Mouse (Mus musculus) heart, embryonic 16.5 days (tissue): ENCODE measurements around the gene 4930412O13Rik. TPM values are rescaled to one million over a fixed set of nuclear protein-coding genes. Genes with fewer than 3 reads are reported as not detected.

Experiments
- ATAC-seq: fragments of 200-750 bp; cut with Nextera tagmentation; replicated peaks from 2 replicates; pipeline ENCODE4 v1.8.0; 2017; ENCODE audit warnings: moderate number of reproducible peaks; ENCODE audit not compliant: insufficient read depth, low FRiP score; ENCODE audit errors: extremely low read depth
- H3K27ac ChIP-seq: fragments of 300-500 bp; sonication (generic); 2 replicates; pipeline ENCODE4 v1.5.1; 2014; ENCODE audit warnings: mild to moderate bottlenecking, low read length, control low read depth, moderate library complexity
- H3K27me3 ChIP-seq: fragments of 300-500 bp; sonication (generic); 2 replicates; pipeline ENCODE4 v1.6.1; 2014; ENCODE audit warnings: low read length, mixed read lengths; ENCODE audit not compliant: control insufficient read depth, insufficient read depth
- H3K36me3 ChIP-seq: fragments of 300-500 bp; sonication (generic); 2 replicates; pipeline ENCODE4 v1.6.1; 2014; ENCODE audit not compliant: control insufficient read depth, insufficient read depth
- H3K4me1 ChIP-seq: fragments of 300-500 bp; sonication (generic); 2 replicates; pipeline ENCODE4 v1.6.1; 2014; ENCODE audit warnings: low read length, mixed read lengths; ENCODE audit not compliant: control insufficient read depth, insufficient read depth
- H3K4me2 ChIP-seq: fragments of 300-500 bp; sonication (generic); 2 replicates; pipeline ENCODE4 v1.6.1; 2014; ENCODE audit warnings: low read depth, mild to moderate bottlenecking, control low read depth, low read length
- H3K4me3 ChIP-seq: fragments of 300-500 bp; sonication (generic); 2 replicates; pipeline ENCODE4 v1.5.1; 2014; ENCODE audit warnings: mild to moderate bottlenecking, control low read depth, low read length
- H3K9ac ChIP-seq: fragments of 300-500 bp; sonication (generic); 2 replicates; pipeline ENCODE4 v1.6.1; 2014; ENCODE audit warnings: low read length, control low read depth
- H3K9me3 ChIP-seq: fragments of 300-500 bp; sonication (generic); replicated peaks from 2 replicates; pipeline ENCODE4 v1.6.1; 2016; ENCODE audit warnings: low read length; ENCODE audit not compliant: control insufficient read depth
- WGBS: fragments of 180-500 bp; shearing (Covaris S2); extraction: QIAGEN DNeasy Blood & Tissue Kit; methylation state at CpG from one replicate; pipeline ENCODE4 v1.1.7; 2014; 5-methylcytosine and 5-hydroxymethylcytosine counted together
- polyA plus RNA-seq: library from polyadenylated mRNA; unstranded; fragments of >200 nt; fragmentation: Nextera tagmentation; extraction: Ambion mirVana; gene quantifications from 2 replicates; pipeline ENCODE4 v1.2.1, GENCODE M21; 2015

The 4930412O13Rik gene
- polyA plus RNA-seq, 1 experiment from 2014 or later = not detected

DNA sequence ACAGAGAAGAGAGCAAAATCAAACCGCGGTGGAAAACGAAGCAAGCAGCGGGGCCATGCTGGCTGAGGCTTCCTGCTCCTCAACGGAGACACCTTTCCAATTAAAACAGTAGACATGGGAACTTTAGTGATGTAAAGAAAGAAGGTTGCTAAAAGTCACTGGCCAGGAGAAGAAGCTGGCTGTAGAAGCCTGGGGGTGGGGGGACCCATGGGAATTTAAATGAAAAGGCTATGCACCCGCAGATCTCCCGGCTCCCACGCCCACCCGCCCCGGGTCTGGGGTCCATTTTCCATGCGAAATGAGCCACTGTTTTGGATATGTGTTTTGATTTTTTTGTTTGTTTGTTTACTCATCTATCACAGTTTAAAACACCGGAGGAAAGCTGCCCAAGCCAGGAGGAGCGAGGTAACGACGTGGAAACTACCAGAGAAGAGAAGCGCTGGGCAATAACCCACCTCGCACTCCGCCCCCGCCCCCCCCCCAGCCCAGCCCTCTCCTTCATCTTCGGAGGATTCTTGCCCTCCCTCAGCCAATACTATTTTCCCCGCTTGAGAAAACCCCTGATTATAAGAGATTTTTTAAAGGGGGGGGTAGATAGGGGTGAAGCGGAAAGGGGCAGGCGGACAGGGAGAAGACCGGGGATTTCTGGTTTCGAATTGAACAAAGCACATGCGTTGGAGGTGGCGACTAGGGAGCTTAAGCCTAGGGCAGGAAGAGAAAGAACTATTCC lies 2.9 kb downstream of the 4930412O13Rik start:
- no peaks in the 10 kb centered on the region for H3K9me3 ChIP-seq

DNA sequence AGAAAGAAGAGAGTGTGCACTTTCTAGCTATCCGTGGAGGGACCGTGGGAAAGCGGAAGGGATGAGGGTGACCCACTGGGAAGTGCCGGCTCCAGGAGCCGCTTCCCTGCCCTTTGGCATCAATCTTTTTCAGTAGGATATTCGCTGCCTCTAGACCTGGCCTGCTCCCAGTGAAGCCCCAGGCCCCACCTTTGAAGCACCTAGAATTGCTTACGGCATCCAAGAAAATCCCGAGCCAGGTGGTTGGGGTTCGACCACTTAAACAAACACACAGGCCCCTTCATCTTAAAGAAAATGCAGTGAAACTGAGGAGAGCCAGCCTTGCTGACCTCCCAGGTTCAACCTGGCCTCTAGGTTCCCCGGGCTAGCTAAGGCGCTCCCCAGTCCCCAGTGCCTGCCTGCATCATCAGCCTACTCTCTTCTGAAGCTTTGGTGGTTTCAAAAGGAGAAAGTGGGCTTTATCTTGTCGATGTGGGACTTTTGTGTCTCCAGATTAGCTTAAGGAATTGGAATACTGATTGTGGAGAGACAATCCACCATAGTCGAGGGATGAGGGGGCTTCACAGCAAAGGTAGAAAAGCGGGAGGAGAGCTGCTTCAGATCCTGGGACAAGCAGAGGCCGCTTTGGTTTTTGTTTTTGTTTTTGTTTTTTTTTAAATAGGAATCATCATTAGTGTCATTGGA lies 3.6 kb downstream of the 4930412O13Rik start:
- Histone ChIP-seq H3K4me1 (peaks cover 17% of the 10 kb centered on the region), H3K9ac (no peak overlapping the region), H3K4me3 (peak overlapping the region; percentile 42), H3K36me3 (no peaks in the 10 kb centered on the region), H3K27ac (no peak overlapping the region), H3K9me3 (no peaks in the 10 kb centered on the region), H3K27me3 (peaks cover 75% of the 10 kb centered on the region), H3K4me2 (peak overlapping the region; percentile 61)
- no peak for ATAC-seq
- WGBS = 14% methylated on average over 15 of the region's 15 CpGs

More for the DNA sequence above, 2.9 kb downstream of the 4930412O13Rik start:
- Histone ChIP-seq H3K9ac (no peak overlapping the region), H3K27me3 (peaks cover 68% of the 10 kb centered on the region), H3K36me3 (no peaks in the 10 kb centered on the region), H3K4me1 (peaks cover 15% of the 10 kb centered on the region), H3K4me3 (peak overlapping the region; percentile 42), H3K27ac (no peak overlapping the region), H3K4me2 (peak overlapping the region; percentile 61)
- 2% methylated on average over 27 of the region's 27 CpGs for WGBS
- no peak for ATAC-seq

DNA sequence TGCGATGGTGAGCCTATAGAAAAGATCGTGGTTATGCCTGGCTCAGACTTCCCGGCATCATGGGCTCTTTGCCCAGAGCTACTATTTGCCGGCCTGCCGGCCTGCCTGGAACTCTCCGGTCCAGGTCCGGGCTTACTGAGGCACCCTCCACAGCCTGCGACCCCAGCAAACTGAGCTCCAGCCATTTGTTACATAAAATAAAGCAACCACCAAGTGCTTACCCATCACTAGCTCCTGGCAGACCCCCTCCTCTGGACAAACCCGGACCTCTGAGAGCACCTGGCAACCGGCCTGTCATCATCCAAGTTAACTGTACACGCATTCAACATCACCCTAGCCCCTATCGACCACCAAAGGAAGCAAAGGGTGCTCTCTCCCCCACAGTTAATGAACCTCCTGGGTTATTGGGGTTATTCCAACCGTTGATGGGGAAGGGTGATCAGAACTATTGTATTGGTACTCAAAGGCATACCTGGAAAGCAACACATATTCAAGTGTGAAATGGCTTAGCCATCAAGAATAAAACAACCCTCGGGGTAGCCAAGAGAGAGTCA lies 4.2 kb downstream of the 4930412O13Rik start:
- no peak for ATAC-seq
- Histone ChIP-seq H3K9ac (no peak overlapping the region), H3K27ac (no peak overlapping the region), H3K27me3 (peaks cover 72% of the 10 kb centered on the region), H3K4me2 (no peak overlapping the region), H3K9me3 (no peaks in the 10 kb centered on the region), H3K4me1 (peaks cover 14% of the 10 kb centered on the region), H3K36me3 (no peaks in the 10 kb centered on the region), H3K4me3 (no peak overlapping the region)
- 10% methylated on average over 14 of the region's 14 CpGs for WGBS

DNA sequence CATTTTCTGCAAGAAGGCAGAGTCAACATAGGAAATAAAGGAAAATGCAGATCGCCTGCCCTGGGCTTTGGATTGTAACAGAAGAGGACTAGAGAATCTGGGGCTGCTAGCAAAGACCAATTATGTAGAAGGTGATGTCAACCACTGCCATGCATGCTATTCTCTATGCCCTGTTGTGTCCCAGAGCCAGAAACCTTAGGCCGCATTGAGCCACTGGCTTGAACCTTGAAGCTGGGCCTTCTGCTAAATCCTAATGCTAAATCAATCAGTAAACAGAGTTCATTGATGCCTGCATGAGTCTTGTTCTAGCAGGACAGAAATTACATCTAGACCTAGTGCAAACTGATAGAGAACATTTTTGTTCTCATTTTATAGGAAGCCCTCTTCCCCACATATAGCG lies 5.0 kb downstream of the 4930412O13Rik start:
- Histone ChIP-seq H3K27ac (no peak overlapping the region), H3K36me3 (no peaks in the 10 kb centered on the region), H3K4me3 (no peak overlapping the region), H3K4me2 (no peak overlapping the region), H3K9me3 (no peaks in the 10 kb centered on the region), H3K4me1 (peaks cover 12% of the 10 kb centered on the region), H3K27me3 (peaks cover 75% of the 10 kb centered on the region), H3K9ac (no peak overlapping the region)
- ATAC-seq = no peak
- 32% methylated on average over 3 of the region's 3 CpGs for WGBS

DNA sequence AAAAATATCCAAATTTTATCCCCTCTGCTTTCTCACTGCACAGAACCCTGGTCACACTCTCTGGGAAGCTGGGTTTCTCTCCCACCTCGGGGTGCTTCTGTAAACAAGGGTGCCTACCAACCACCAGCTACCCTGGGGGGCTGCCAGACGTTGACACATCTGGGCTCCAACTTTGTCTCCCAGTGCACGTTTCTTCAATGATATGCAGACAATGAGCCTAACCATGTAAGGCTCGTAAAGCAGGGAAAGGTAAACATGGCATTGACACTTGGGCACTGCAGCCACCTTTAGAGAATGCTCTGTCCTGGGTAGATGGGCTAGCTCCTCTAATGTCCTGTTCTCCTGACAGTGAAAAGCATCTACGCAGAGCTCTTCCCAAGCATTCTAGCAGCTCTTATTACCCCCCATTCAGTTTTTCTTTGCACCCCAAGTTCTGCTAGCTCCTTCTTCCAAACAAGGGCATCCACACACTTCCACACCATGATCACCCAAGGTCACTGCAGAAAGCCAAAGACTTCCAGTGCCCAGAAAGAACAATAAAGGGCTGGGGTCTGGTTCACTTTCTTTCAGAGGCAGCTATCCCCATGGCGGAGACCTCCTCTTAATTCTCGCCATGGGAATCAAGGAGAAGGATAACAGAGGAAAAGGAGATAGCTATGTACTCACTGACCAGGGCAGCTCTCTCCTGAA lies 6.0 kb downstream of the 4930412O13Rik start:
- H3K27ac ChIP-seq = no peak overlapping the region
- no peak overlapping the region for H3K4me3 ChIP-seq
- no peaks in the 10 kb centered on the region for H3K9me3 ChIP-seq
- no peaks in the 10 kb centered on the region for H3K36me3 ChIP-seq
- ATAC-seq = no peak
- no peak overlapping the region for H3K9ac ChIP-seq
- no peak overlapping the region for H3K4me2 ChIP-seq
- peaks cover 74% of the 10 kb centered on the region for H3K27me3 ChIP-seq
- peaks cover 9% of the 10 kb centered on the region for H3K4me1 ChIP-seq
- 7% methylated on average over 7 of the region's 7 CpGs for WGBS

DNA sequence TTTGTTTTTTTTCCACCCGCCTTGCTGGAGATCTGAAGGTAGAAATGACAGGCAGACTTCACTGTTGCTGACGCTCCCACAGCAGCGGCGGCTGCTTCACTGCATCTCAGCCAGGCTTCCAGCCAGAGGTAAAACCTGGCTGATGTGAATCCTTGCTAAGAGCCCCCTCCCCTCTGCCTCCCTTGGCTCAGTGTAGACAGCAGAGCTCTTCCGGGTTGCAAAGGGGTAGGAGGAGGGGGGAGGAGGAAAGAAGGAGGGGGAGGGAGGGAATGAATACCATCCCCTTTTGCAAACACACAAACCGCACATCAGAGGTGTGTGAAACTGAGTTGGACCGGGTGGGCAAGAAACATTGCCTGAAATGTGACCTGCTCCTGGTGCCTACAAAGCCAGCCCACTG lies 6.6 kb downstream of the 4930412O13Rik start:
- ATAC-seq = no peak
- Histone ChIP-seq H3K27me3 (peaks cover 76% of the 10 kb centered on the region), H3K27ac (no peak overlapping the region), H3K9ac (no peak overlapping the region), H3K4me2 (no peak overlapping the region), H3K9me3 (no peaks in the 10 kb centered on the region), H3K4me3 (no peak overlapping the region), H3K36me3 (no peaks in the 10 kb centered on the region), H3K4me1 (peaks cover 5% of the 10 kb centered on the region; the same call in 1 of the 2 replicates)
- 2% methylated on average over 7 of the region's 7 CpGs for WGBS

DNA sequence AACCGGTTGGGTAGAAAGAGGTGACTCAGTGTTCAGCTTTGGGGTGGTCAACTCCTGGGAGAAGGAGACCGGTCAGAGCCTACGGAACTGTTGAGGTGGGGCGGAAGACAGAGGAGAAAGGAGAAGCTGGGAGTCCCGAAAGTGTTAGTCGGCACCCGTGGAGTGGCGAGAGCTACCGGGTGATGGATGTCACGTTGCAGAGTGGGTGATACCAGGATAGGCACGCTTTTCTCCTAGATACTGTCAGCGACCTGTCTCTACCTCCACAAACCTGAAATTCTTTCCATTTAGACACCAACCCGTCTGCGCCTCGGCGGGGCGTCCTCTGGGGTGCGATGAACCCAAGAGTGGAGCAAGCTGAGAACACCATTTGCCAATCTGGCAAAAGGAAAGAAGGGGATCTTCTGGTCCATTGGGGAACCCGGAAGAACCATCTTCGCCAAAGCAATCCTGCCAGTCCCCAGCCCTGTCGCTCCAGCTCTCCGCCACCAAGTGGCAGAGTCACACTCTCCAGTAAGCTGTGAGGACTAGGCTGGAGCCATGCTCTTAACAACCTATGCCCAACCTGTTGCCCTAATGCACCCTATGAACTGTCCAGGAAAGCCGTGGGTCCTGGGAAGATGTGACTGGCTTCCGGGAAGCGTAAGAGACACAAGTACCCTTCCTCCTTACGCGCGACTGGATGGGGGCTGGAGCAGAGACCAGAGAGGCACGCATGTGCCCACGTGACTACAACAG lies 8.0 kb downstream of the 4930412O13Rik start, which contains the start of gene 9230102O04Rik:
Gene 9230102O04Rik, minus strand, starts transcription at position 628 of the 738 bp plus-strand sequence.
- Histone ChIP-seq H3K27ac (no peak within 1 kb of the TSS), H3K4me1 (0 out of 2 replicates have a peak, but pooled peaks cover 5% of the 10 kb centered on the region), H3K9me3 (no peaks in the 10 kb centered on the region), H3K27me3 (peaks cover 86% of the 10 kb centered on the region), H3K4me3 (peak within 1 kb of the TSS; percentile 34), H3K9ac (no peak within 1 kb of the TSS), H3K36me3 (no peaks in the 10 kb centered on the region), H3K4me2 (peak within 1 kb of the TSS; percentile 45)
- WGBS = 2% methylated on average over 30 of the region's 30 CpGs
- ATAC-seq = peak; percentile 90

DNA sequence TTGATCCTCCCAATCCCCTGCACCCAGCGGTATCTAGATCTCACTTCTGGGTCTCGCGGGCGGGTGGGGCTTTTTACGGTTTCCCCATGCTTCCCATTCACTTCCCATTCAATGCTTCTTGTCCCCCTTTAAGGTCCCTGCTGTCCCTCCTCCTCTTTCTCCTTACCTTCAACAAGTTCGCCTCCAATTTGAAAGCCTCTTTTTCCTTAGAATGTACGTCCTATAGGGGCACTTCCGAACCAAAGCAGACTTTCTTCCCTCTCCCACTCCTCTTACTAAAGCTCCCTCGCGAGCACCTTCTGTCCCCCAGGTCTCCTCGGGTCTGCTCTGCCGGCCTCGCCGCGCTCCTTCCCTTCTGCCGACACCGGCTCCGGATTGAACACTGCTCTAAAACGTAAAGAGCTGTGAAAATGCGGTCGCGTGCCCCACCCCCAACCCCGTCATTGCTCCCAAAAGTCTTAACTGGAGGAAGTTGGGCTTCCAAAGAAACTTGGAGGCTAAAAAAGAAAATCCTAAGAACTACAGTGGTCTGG lies 8.7 kb downstream of the 4930412O13Rik start, which contains the start of gene Gata3:
Gene Gata3, minus strand, starts transcription at position 384 of the 533 bp plus-strand sequence.
- Histone ChIP-seq H3K9ac (no peak within 1 kb of the TSS), H3K27ac (no peak within 1 kb of the TSS), H3K4me1 (0 out of 2 replicates have a peak, but pooled peaks cover 5% of the 10 kb centered on the region), H3K36me3 (no peaks in the 10 kb centered on the region), H3K4me3 (peak within 1 kb of the TSS; percentile 34), H3K9me3 (no peaks in the 10 kb centered on the region), H3K27me3 (peaks cover 86% of the 10 kb centered on the region), H3K4me2 (peak within 1 kb of the TSS; percentile 45)
- WGBS = under 1% methylated on average over 23 of the region's 23 CpGs
- peak; percentile 43; the same call in 1 of the 2 replicates for ATAC-seq
